Mouse (Mus musculus) CH12.LX (cell line): ENCODE data around the gene Zfp770.

Experiments
- CTCF ChIP-seq, 2 experiments: IDR thresholded peaks in 1 of 2; conservative IDR thresholded peaks in 1 of 2; 2 replicates each; pipeline ENCODE4 v1.5.1; 2011 to 2012; ENCODE audit warnings: low read depth in 2 of 2, low read length in 2 of 2, improper control_type of control experiment in 1 of 2, inconsistent platforms in 1 of 2, mild to moderate bottlenecking in 1 of 2, moderate library complexity in 1 of 2
- EP300 ChIP-seq: IDR thresholded peaks from 2 replicates; pipeline ENCODE4 v1.6.1; 2011; ENCODE audit warnings: low read length, improper control_type of control experiment
- GABPA ChIP-seq: IDR thresholded peaks from 2 replicates; pipeline ENCODE4 v1.6.1; 2012; ENCODE audit warnings: low read depth, low read length, improper control_type of control experiment, inconsistent platforms; ENCODE audit not compliant: insufficient replicate concordance
- MAFK ChIP-seq: IDR thresholded peaks from 2 replicates; pipeline ENCODE4 v1.6.1; 2011; ENCODE audit warnings: low read length, improper control_type of control experiment; ENCODE audit not compliant: insufficient replicate concordance
- MYC ChIP-seq: IDR thresholded peaks from 2 replicates; pipeline ENCODE4 v1.6.1; 2011; ENCODE audit warnings: low read depth, mild to moderate bottlenecking, improper control_type of control experiment, low read length
- RCOR1 ChIP-seq: conservative IDR thresholded peaks from 2 replicates; pipeline ENCODE4 v1.6.1; 2012; ENCODE audit warnings: low read depth, mild to moderate bottlenecking, inconsistent platforms, low read length, improper control_type of control experiment
- ZC3H11A ChIP-seq: IDR thresholded peaks from 2 replicates; pipeline ENCODE4 v1.6.1; 2012; ENCODE audit warnings: low read depth, mild to moderate bottlenecking, inconsistent platforms, low read length, improper control_type of control experiment

DNA sequence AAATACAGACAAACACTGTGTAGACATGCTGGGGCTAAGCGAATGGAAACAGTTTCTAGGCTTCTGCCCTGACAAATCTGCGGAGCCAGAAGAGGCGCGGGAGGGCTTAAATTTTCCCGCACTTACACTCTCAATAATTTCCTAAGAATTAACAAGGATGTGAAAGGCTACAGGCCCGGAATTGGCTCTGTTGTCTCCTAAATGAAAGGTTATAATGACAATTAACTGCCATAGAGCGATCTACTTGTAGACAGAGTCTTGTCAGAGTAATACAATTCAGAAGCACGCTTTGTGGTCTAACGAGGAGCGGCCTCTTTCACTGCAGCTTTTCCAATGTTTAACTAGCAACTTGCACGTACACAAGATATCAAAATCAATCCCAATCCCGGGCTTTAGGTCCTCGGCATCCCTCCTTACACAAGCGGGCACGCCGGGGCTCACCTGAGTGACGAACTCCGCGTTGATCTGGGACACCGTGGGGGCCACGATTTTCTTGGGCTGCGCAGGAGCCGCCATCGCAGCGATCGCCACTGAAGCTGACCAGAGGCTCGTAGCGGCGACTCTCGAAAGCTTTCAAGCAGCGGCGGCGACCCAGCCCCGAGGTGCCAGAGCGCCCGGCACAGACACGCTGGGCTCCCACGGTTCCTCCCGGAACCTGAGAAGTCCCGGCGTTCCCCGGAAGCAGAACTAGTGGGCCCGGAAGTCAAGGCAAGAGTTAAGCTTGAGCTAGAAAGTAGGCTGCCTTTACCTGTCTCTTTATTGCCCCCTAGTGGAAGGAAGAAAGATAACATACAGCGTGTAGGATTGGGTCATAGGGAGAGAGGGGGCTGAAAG lies 26.4 kb downstream of the Zfp770 start:
- TF ChIP-seq MAFK (no peak), MYC (peak; percentile 60; the same call in 1 of the 2 replicates), GABPA (peak; percentile 15; the same call in 1 of the 2 replicates), CTCF (conservative IDR thresholded peaks at IDR 0.05 in 1 of 2, IDR thresholded peaks at IDR 0.05 in 1 of 2; ENCODE audit: low read depth in 2 of 2, low read length in 2 of 2) (peak; percentile 62 to 80), ZC3H11A (no peak), EP300 (no peak), RCOR1 (no peak)
